Mouse (Mus musculus): ENCODE data around the gene Dmrtb1.

GRCm38 (mm10) chr4:107628921-107629411 lies 55.1 kb downstream of the Dmrtb1 start:
- TF ChIP-seq CTCF (IDR thresholded peaks at IDR 0.05) (no peak), EP300 (IDR thresholded peaks at IDR 0.05) (no peak)

Measured in lung, postnatal 0 days (tissue).